Mouse (Mus musculus) intestine, postnatal 0 days (tissue): ENCODE results near the gene Acsbg1. TPM values are rescaled to one million over a fixed set of nuclear protein-coding genes. Genes with fewer than 3 reads are reported as not detected.
A peak's percentile ranks its signal among the peaks of the same experiment; 100 is the strongest.
"Not testable (repeated sequence)": the region's sequence is repeated elsewhere in the genome, so short reads cannot be mapped to it uniquely, and the experiment has no call there.

Experiments
- ATAC-seq: fragments of 200-750 bp; cut with Nextera tagmentation; 2 replicates; pipeline ENCODE4 v1.8.0; 2017; ENCODE audit warnings: mild to moderate bottlenecking, moderate TSS enrichment, moderate library complexity
- H3K27ac ChIP-seq: fragments of 300-500 bp; sonication (generic); 2 replicates; pipeline ENCODE4 v1.5.1; 2014; ENCODE audit warnings: mild to moderate bottlenecking, low read depth, low read length, moderate library complexity
- H3K27me3 ChIP-seq: fragments of 300-500 bp; sonication (generic); replicated peaks from 2 replicates; pipeline ENCODE4 v1.6.1; 2014; ENCODE audit warnings: low read length, mixed read lengths; ENCODE audit not compliant: control insufficient read depth, insufficient read depth
- H3K36me3 ChIP-seq: fragments of 300-500 bp; sonication (generic); 2 replicates; pipeline ENCODE4 v1.6.1; 2014; ENCODE audit warnings: mild to moderate bottlenecking, moderate library complexity; ENCODE audit not compliant: control insufficient read depth, insufficient read depth
- H3K4me1 ChIP-seq: fragments of 300-500 bp; sonication (generic); replicated peaks from 2 replicates; pipeline ENCODE4 v1.6.1; 2014; ENCODE audit warnings: antibody characterized with exemption, low read length, mixed read lengths; ENCODE audit not compliant: control insufficient read depth, insufficient read depth
- H3K4me2 ChIP-seq: fragments of 300-500 bp; sonication (generic); replicated peaks from 2 replicates; pipeline ENCODE4 v1.6.1; 2014; ENCODE audit warnings: low read depth, mild to moderate bottlenecking, moderate library complexity
- H3K4me3 ChIP-seq: fragments of 300-500 bp; sonication (generic); 2 replicates; pipeline ENCODE4 v1.5.1; 2014; ENCODE audit warnings: low read depth, low read length
- H3K9ac ChIP-seq: fragments of 300-500 bp; sonication (generic); 2 replicates; pipeline ENCODE4 v1.6.1; 2014; ENCODE audit warnings: mild to moderate bottlenecking, low read depth, low read length
- H3K9me3 ChIP-seq: fragments of 300-500 bp; sonication (generic); 2 replicates; pipeline ENCODE4 v1.6.1; 2016; ENCODE audit warnings: mixed run types; ENCODE audit not compliant: control insufficient read depth
- CTCF ChIP-seq: sonication (generic); IDR thresholded peaks from 2 replicates; pipeline ENCODE4 v1.5.1; 2016; ENCODE audit warnings: low read depth, mild to moderate bottlenecking, control low read depth, antibody characterized with exemption, moderate library complexity
- WGBS: fragments of 180-500 bp; shearing (Covaris S2); extraction: QIAGEN DNeasy Blood & Tissue Kit; methylation state at CpG from one replicate; pipeline ENCODE4 v1.1.7; 2014; 5-methylcytosine and 5-hydroxymethylcytosine counted together
- polyA plus RNA-seq: library from polyadenylated mRNA; unstranded; fragments of >200 nt; fragmentation: Nextera tagmentation; extraction: Ambion mirVana; gene quantifications from 2 replicates; pipeline ENCODE4 v1.2.1, GENCODE M21; 2015

Gene Acsbg1
- polyA plus RNA-seq, 1 experiment from 2014 or later: 0.16 TPM

DNA sequence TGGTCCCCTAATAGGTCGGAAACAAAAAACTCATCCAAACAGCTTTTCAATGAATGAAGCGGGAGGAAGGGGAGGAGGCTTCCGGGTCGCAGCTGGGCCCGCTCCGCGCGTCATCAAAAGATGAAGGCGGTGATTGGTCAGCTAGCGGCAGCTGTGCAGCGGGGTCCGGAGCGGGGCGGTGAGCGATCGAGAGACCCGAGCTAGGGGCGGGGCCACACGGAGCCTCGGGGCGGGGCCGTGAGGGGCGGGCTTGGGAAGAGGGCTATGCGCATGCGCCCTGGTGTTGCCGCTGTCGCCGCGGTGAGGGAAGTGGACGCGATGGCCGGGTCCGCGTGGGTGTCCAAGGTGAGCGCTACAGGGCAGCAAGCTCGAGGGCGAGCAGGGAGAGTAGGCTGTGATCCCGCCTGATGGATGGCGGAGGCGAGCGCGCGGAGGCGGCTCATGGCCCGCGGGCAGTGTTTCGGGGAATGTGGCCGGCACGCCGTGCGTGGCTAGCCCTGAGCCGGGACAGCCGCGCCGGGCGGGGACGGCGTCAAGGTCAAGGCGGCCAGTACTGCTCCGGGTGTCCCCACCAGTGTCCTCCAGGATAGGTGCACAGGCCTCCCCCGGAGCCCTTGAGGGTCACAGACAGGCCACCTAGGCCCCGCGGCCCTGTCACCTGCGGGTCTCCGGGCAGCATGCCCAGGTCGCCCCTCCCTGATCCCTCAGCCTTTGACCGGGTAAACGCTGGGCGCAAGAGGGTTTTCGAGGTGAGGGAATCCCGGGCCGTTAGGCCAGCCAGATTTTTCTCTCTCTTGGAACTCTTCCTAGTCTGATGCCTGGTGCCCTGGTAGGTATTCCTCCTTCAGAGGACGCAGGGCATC lies 75.2 kb downstream of the Acsbg1 start, which contains the start of gene Idh3a:
Gene Idh3a (plus strand): TSS at position 136 of the 863 bp plus-strand sequence.
- WGBS: under 1% methylated on average over 63 of the region's 73 CpGs
- peak; percentile 98 for ATAC-seq

DNA sequence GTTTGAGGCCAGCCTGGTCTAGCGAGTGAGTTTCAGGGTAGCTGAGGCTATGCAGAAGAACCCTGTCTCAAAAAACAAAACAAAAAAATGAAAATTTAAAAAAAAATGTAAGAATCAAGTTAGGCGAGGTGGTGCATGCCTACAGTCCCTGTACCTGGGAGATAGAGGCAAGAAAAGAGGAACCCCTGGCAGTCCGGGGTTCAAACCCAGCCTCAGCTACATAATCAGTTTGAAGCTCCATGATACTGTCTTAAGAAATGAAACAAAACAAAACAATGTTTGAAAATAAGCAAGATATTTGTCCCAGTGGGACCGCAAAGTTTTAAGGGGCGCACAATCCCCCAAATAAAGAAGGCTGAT lies 75.9 kb downstream of the Acsbg1 start:
- 27% methylated on average over 5 of the region's 5 CpGs for WGBS
- H3K4me3 ChIP-seq: peak overlapping the region; percentile 92
- no peak overlapping the region for H3K9ac ChIP-seq

More for the DNA sequence above, 75.2 kb downstream of the Acsbg1 start, which contains the start of gene Idh3a:
- H3K27ac ChIP-seq: peak within 1 kb of the TSS; percentile 60
- H3K4me3 ChIP-seq: peak within 1 kb of the TSS; percentile 92
- no peak for TF ChIP-seq CTCF
- peaks cover 9% of the 10 kb centered on the region; the same call in 1 of the 2 replicates for H3K36me3 ChIP-seq
- peaks cover 7% of the 10 kb centered on the region; the same call in 1 of the 2 replicates for H3K4me1 ChIP-seq
- H3K4me2 ChIP-seq: peak within 1 kb of the TSS; percentile 97
- H3K9ac ChIP-seq: peak within 1 kb of the TSS; percentile 85
- H3K9me3 ChIP-seq: no peaks in the 10 kb centered on the region
- no peaks in the 10 kb centered on the region for H3K27me3 ChIP-seq

DNA sequence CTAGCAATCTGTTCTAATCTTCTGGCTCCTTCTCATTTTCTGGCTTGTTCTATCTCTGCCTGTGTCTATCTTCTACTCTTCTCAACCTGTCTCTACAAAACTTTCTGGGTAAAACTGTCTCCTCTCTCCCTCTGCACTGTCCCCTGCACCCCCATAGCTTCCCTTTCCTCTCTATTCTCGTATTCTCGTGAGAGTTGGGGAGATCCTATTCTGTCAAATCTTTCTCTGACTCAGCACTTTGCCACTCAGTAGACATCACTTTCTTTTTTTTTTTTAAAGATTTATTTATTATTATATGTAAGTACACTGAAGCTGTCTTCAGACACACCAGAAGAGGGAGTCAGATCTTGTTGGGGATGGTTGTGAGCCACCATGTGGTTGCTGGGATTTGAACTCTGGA lies 77.5 kb downstream of the Acsbg1 start:
- not testable (repeated sequence) for H3K9ac ChIP-seq, ATAC-seq, H3K36me3 ChIP-seq, H3K4me2 ChIP-seq, H3K9me3 ChIP-seq, H3K27me3 ChIP-seq, H3K27ac ChIP-seq, H3K4me1 ChIP-seq, H3K4me3 ChIP-seq
- 82% methylated on average over 2 of the region's 2 CpGs for WGBS

More for the DNA sequence above, 75.9 kb downstream of the Acsbg1 start:
- ATAC-seq: 0 out of 2 replicates have a peak, but pooled peaks have one; percentile 19
- 0 out of 2 replicates have a peak, but pooled peaks cover 5% of the 10 kb centered on the region for H3K36me3 ChIP-seq
- no peaks in the 10 kb centered on the region for H3K27me3 ChIP-seq
- H3K4me1 ChIP-seq: peaks cover 7% of the 10 kb centered on the region; the same call in 1 of the 2 replicates
- no peak for TF ChIP-seq CTCF
- H3K4me2 ChIP-seq: peak overlapping the region; percentile 97
- H3K9me3 ChIP-seq: no peaks in the 10 kb centered on the region
- H3K27ac ChIP-seq: no peak overlapping the region

DNA sequence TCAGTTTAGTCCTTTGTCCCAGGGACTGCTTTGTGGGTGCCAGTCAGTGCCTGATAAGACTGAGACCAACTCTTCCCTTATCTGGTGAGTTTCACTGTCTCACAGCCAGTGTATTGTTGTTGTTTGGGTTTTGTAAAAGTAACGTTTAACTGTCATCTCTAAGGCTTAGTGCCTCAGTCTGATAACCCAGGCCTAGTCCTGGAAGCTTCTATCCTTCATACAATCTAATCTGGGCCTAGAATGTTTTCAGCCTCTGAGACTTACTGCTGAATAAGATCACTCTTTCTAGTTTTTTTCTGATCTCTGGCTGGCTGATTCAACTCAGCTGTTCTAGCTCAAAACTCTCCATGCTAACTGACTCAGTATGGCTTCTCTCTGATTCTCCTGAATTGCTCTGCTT lies 78.0 kb downstream of the Acsbg1 start:
- H3K4me1 ChIP-seq: peaks cover 7% of the 10 kb centered on the region; the same call in 1 of the 2 replicates
- no peak overlapping the region for H3K9ac ChIP-seq
- no peaks in the 10 kb centered on the region for H3K27me3 ChIP-seq
- no peak overlapping the region for H3K4me2 ChIP-seq
- TF ChIP-seq CTCF: no peak
- H3K9me3 ChIP-seq: no peaks in the 10 kb centered on the region
- no peak for ATAC-seq
- no peak overlapping the region for H3K4me3 ChIP-seq
- 47% methylated on average over 1 of the region's 1 CpGs for WGBS
- H3K27ac ChIP-seq: no peak overlapping the region
- H3K36me3 ChIP-seq: no peaks in the 10 kb centered on the region

DNA sequence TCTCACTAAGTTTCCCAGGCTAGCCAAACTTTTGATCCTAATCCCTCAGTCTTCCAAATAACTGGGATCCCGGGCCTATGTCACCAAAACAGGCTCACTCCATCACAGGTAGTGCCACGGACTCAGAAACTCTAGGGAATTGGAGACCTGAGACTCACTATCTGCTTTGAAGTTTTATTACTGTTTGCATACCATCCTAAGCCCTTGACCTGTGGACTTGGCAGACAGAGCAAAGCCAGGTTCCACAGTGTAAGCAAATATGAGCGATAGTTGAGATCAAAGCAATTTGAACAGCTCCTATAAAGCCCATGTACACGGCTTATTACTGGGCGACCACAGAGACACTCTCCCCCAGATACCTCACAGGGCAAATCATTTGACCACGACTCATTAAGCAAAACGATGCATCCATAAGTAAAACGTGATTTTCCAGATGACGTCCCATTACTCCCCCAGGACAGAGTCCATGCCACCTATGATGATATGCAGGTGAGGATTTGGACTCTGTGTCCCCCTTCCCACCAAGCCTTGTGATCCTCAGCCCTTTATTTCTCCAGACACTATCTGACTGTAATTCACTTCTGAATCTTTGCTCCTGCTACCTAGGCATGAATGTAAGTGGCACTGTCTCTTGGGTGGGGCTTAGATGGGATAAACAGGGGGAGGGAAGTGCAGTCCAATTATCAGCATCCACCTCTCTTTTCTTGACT lies 90.4 kb downstream of the Acsbg1 start:
- no peaks in the 10 kb centered on the region for H3K27me3 ChIP-seq
- no peak overlapping the region for H3K4me3 ChIP-seq
- no peak for TF ChIP-seq CTCF
- peak; percentile 92 for ATAC-seq
- H3K4me2 ChIP-seq: peak overlapping the region; percentile 43; the same call in 1 of the 2 replicates
- H3K27ac ChIP-seq: peak overlapping the region; percentile 84
- 28% methylated on average over 9 of the region's 9 CpGs for WGBS
- H3K9ac ChIP-seq: no peak overlapping the region
- H3K9me3 ChIP-seq: no peaks in the 10 kb centered on the region
- no peaks in the 10 kb centered on the region for H3K36me3 ChIP-seq
- no peaks in the 10 kb centered on the region for H3K4me1 ChIP-seq

DNA sequence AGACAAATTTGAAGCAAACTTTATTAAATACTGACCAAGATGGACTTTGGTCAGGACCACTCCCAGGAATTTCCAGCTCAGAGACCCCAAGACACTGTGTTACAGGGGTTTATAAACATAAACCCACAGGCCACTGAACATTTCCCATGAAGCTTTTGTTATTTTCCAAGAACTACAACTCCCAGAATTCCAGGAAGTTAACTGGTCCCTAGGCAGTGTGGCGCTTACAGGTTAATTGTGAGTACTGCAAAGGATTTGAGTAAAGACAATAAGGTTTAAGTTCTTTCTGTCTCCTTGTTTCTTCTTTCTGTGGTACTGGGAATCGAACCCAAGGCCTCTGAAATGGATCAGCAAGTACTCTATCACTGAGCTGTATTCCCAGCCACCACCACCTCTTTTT lies 92.9 kb downstream of the Acsbg1 start:
- Histone ChIP-seq H3K27ac (no peak overlapping the region), H3K4me3 (no peak overlapping the region), H3K27me3 (no peaks in the 10 kb centered on the region), H3K9me3 (no peaks in the 10 kb centered on the region), H3K36me3 (no peaks in the 10 kb centered on the region), H3K4me2 (no peak overlapping the region), H3K4me1 (no peaks in the 10 kb centered on the region), H3K9ac (no peak overlapping the region)
- TF ChIP-seq CTCF: peak; percentile 53
- WGBS: 26% methylated on average over 2 of the region's 2 CpGs
- ATAC-seq: no peak
